Mouse (Mus musculus): ENCODE results near the gene Zbtb40.

- TF ChIP-seq POLR2A (IDR thresholded peaks at IDR 0.05; ENCODE audit: low read depth, low read length), result no peak
- TF ChIP-seq CTCF (conservative IDR thresholded peaks at IDR 0.05; ENCODE audit: insufficient read depth, insufficient read length, low read depth, low read length), result no peak
These were observed 48.8 kb upstream of the Zbtb40 start for GRCm38 (mm10) chr4:137097246-137097983.

All from kidney, adult 2 months (tissue).